Mouse (Mus musculus): ENCODE data around the gene Eml2.

DNA sequence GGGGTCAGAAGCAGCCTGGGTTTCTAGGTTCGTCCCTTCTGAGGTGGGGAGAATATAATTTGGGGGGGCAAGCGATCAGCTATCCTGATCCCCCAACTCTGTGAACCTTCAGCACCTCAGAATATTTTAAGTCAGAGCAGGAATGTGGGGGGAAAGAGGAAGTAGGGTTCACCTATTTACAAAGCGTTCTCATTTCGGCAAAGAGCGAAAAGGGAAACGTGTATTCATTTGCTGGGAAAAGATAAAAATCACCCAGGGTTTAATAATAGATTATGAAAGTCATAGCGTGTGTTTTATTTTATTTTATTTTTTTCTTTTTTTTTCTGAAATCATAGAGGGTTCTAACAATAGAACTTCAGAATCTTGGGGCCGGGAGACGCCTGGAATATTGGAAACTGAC, 38.7 kb downstream of the Eml2 start:
- TF ChIP-seq CTCF (IDR thresholded peaks at IDR 0.05) (no peak), EP300 (IDR thresholded peaks at IDR 0.05) (no peak)
